Mouse (Mus musculus) CD8-positive naive resting alpha-beta T cell, adult 2 months (primary cell): ENCODE results near the gene Calr.
A peak's percentile ranks its signal among the peaks of the same experiment; 100 is the strongest.

Source experiments
- DNase-seq, 2 experiments: peaks; one replicate each; pipeline ENCODE4 v3.0.0; 2022; ENCODE audit warnings: low read depth in 2 of 2, low spot score in 2 of 2

Gene Calr

DNA sequence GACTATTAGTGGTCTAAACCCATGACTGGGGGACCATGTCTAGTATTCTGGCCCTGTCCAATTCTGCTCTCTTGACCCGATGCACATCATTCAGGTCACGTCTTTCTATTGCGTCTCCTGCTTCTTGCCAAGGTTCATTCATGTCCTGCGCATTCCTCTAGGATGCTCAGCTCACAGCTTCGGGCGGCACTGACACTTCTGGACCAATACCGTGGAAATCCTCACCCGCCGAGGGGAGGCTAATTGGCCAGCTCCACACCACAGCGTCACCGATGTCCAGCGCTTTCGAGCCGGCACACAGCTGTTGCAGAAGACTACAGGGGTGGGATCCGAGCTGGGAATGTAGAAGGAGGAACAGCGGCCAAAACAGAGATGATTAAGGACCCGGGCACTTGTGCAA lies 30.6 kb downstream of the Calr start:
- no peak for DNase-seq

DNA sequence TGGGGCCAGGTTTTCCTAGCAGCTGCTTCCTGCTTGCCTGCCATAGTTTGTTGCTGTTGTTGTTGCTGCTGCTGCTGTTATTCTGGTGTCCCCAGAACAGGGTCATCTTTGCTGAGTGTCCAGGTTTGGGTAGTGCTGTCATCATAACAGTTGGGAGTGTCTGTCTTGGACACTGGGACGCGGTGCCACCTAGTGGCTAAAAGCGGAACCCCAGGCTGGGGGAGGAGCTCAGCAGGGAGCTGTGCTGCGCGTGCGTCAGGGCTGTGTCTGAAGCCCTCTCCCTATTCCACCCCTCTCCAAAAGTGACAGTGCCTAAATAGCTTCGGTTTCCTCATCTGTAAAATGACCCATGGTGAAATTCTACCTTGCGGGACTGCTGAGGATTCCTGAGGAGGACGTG lies 31.2 kb downstream of the Calr start:
- peak; percentile 88 to 95 for DNase-seq

DNA sequence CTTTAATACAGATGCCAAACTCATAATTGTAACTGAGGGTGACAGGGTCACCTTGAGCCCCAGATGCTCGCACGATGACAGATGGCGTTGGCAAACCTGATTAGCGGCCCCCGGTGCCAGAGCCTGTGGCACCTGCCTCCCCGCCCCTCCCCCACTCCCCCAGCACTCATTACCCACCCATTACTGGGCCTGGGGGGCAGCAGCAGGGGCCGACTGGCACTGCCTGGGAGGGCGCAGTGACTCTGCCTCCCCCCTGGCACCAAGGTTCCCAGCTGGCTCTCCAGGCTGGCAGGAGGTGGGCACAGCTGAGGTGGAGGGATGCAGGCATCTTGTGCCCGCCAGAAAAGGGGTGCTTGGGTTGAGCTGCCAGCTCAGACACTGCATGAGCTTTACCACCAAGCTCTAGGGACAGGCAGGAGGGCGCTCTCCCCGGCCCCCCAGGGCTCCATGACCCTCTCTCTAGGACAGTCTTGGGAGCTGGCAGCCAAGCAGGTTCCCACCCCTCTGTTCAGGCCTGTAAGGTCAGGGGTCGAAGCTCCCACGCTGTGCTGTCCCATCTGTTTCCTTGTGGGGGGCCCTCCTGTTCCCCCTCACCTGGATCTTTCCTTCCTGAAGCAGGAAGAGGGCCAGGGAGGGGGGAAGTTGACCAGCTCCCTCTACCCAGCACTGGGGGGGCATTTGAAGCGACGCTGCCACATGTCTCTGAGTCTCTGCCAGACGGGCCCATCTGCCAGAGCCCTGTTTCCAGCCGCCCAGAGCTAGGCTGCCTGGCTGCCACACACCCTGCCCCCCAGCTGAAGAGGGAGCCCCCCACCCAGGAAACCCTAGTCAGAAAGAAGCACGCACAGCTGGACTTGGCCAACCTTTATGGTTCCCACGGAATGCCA lies 31.9 kb downstream of the Calr start:
- no peak for DNase-seq

DNA sequence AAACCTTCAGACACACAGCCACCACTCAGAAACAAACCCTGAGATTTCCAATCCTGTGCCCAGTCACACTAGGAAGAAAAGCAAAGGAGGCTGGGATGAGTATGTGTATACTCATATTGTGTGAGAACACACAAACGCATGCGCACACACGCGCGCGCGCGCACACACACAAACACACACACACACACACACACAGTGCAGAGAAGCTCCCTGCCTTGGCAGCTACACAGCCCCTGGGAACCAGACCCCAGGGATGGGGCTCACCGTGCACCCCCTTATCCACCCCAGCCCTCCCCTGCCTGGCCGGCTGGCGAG lies 32.5 kb downstream of the Calr start:
- DNase-seq, result no peak

DNA sequence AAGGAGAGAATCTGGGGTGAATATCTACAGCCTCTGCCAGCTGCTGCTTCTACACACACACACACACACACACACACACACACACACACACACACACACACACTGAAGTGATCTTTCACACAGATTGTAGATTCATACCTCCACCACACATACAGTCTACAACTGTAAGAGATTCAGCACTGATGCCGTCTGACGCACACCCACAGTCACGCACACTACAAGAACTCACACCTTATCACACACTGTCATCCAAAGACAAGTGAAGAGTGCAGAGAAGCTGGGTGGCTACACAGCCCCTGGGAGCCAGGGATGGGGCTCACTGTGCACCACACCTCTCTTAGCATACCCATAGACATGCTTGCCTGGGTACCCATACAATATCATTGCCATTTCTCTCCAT lies 32.9 kb downstream of the Calr start:
- DNase-seq, result no peak

DNA sequence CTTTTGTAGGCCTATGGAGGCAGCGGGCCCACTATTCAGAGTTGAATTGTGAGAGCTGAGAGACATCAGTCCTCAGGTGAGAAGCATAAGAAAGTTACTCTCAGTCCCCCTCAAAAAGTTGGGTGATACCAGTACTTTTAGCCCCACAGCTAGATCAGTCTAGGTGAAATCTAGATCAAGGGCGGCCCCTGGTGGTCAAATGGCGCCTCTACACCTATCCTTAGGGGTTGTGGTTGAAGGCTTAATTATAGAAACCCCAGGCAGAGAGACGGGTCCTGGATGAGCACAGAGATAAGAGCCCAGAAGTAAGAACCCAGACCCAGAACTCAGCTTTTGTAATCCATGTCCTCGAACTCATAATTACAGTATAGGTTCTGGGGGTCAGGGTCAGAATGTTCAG lies 33.7 kb downstream of the Calr start:
- peak; percentile 73 to 81 for DNase-seq

DNA sequence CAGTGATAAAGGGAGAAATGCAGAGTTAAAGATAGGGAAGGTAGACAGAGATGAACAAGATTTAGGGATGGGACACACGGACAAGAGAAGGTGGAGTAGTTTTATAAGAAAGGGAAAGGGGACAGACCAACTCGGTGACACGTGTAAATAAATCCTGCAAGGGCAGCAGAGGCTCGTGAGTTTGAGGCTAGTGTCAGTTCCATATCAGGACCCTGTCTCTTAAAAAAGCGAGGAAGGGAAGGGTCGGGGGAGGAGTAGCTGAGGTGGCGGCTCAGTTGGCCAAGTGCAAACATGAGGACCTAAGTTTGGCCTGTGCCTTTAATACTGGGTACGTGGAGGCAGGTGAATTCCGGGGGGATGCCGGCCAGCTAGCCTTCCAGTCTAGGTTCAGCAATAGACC lies 35.4 kb downstream of the Calr start:
- DNase-seq, result no peak

DNA sequence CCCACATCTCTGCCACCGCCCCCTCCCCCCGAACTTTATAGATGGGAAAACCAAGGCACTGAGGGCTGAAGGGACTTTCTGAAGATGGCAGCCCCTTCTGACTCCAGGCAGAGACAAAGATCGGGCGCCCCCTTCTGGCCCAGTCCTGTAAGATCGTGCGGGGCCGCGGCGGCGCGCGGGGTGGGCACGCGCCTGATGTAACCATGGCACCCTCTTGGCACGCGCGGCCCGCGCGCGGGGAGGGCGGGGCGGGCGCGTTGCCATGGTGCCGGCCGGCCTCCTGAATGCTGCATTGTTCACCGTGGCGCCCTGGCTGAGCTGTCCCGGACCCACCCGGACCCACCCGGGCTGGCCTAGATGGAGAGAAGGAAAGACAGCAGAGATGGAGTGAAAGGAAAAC lies 35.8 kb downstream of the Calr start:
- peak; percentile 77 to 85 for DNase-seq

DNA sequence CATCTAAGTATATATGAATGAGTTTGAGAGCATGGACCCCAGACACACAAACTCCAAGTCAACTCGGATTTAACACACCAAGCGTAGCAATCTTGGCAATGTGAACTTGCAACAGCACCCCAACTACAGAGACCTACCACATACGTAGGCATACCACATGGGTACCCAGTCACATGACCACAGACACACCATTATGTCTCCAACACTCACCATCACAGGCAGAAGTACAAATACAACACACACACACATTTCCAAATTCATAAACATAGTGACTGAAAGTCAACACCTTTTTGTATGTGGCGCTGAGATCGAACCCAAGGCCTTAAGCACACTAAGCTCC lies 36.8 kb downstream of the Calr start:
- no peak for DNase-seq

DNA sequence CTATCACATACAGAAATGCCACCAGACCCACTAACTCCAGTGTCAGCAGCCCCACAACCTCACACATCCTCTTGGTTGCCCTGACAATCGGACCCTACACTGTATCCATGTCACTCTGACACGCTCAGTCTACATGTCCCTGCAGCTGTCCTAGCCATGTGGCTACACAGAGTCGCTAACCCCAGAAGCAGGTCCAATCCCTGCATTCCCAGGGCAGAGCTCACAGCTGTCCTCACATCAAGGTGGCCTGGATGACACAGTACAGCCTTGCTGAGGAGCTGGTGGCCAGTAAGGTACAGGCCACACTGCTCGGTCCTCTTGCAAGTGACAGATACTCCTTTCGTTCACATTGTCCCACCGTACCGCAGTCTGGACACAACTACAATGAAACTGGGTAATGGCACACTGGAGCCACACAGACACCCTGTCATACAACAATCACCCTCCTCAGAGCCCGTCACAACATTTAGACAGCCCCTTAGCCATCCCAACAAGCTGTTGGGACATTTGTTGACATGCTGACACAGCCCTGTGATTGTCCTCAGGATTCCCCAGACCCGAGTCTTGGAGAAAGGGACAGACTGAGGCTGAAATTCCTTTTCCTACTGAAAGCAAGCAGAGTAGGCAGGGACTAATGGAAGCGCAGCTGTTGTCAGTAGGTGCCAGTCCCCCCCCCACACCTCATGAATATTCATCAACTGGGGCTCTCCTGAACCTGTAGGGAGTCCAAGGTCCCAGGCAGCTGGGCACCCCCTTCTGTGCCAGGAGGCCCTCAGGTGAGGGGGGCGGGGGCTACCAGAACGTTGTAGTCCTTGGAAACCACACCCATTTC lies 37.4 kb downstream of the Calr start:
- no peak for DNase-seq

DNA sequence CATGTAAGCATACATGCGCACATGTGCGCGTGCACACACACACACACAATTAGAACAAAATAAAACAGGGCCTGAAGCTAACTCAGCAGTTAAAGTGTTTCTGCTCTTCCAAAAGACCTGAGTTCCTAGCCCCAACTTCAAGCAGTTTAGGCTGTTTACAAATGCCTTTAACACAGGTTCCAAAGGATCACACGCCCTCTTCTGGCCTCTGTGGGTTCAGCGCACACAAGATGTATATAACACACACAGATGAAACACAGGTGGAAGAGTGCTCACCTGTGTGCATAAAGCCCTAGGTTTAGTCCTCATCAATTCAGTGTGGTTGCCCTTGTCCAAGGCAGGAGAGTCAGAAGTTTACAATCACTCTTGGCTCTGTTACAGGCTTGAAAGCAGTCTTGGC lies 40.7 kb downstream of the Calr start:
- no peak for DNase-seq

DNA sequence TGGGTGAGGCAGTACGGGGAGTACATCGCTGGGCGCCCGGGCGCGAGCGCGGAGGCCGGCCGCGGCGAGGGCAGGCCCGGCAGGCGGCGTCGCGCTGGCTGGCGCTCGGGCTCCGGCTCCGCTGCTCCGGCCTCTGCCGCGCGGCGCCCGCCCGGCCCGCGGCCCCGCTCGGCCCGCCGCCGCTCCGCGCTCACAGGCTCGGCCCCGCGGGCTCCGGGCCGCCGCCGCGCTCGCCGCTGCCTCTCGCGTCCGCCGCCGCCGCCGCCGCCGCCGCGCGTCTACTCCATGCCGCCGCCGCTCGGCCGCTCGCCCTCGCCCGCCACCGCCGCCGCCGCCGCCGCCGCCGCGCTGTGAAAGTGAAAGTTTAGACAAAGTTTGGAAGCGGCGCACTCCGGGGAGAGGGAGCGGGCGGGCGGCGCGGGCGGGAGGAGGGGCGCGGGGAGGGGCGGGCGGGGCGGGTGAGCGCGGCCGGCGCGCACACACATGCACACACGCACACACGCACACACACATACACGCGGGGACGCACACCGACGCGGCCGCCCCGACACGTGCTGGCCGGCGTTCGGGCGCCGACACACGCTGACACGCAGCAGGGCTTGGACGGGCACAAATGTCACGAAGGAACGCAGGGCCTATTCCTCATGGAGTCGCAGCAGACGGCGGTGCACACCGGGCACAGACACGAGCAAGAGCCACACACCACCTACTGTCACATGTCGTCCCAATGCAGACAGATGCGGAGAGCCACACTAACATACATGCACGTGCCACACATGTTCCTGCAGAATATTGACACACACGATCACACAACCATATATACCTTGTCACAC lies 46.5 kb downstream of the Calr start, which contains the start of gene Nfix:
Nfix (minus strand) TSS at position 346 of the 833 bp plus-strand sequence.
- peak in 1 of 2 experiments; percentile 21 for DNase-seq

DNA sequence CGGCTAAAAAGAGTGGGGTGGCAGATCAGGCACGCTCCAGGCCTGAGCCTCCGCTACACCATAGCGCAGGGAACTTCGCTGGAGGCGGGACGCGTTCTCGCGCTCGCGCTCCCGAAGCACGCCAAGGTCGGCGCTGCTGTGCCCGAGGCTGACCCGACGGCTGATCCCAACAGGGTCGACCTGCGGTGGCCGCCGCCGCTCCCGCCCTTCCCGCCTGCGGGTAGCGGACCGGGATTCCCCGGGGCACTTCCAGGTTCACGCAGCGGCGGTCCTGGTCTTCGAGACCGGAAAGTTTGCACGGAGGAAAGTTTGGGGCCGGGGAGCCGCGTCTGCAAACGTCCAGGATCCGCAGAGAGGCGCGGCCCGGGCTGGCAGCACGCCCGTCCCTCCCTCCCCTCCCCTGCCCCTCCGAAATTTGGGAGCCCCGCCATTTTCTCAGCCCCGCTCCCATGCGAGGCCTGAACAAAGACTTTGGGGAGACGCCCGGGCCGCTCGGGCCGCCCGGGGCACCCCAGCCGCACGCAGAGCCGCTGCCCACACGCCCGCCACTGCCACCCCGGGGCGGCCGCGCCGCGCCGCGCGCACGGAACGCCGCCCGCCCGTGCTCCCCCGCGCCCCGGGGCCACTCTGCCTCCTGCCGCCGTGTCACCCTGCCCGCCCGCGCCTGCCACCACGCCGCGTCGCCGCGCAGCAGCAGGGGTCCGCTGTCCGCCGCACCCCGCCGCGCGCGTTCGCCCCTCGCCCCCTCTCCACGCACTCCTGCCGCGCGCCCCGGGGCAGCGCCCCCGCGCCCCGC lies 47.4 kb downstream of the Calr start:
- DNase-seq, result no peak

DNA sequence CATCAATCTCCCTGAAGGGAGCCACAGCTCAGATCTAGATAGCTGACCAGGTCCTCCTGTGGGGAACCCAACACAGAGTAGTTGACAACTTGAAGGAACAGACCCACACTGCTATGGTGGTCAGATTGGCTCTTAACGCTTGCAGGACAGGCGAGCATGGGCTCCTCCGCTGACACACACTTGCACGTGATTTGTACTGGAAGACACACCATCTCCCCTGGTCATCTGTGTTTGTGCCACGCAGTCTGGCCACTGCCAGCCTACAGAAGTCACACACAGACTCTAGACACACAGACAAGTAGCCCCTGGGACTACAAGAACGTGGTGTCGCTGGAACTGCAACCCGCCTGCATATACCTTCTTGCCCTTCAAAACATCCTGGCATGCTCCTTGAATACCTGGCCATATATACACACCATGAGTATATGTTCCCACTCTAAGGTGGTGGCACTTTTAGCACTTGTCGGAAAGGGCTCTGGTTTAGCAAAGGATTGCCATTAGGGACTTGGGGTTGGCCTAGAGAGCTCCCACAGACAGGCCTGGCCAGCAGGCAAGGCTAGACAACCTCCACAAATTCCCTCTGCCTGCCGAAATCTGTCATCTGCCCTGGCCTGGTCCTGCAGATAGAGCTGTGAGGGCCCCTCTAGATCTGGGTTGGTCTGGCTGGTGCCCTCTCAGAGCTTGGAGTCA lies 48.1 kb downstream of the Calr start:
- no peak for DNase-seq

DNA sequence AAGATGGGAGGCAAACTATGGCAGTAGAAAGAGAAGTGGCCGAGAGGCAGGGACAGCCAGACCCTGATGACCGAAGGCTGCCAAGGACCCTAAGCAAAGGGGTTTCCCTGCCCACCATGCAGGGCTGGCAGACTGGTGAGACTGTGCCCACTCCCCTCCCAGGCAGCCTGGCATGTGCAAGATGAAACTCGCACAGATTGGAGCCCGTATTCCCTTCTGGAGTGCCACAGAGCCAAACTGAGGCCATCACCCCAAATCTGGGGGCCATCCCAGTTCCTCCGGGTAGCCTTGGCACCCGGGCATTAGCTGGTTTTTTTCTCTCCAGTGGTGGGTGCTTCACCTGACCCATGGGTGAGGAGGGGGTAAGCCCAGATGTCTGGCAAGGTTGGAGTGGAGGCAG lies 48.8 kb downstream of the Calr start:
- DNase-seq, result no peak

DNA sequence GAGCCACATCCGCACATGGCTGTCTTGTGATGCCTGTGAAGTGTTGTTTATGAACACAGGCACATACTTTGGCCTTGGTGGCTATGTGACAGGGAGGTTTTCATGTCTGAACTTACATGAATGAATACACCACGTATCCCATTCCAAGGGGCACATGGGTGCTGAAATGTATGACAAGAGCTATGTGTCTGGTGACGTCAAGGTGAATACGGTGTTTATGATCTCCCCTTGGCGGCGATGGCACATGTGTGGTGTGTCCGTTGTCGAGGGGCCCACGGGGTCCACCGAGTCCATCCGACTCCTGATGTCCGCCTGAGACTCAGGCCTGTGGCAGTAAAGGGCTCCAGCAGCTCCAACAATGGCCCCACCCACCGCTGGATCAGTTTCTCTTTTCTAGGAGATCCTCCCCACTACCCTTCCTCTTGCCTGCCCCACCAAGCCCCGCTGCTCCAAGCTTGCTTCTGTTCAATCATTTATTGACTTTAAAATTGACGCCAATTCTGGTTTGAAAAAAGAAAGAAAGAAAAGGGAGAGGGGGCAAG lies 49.4 kb downstream of the Calr start:
- DNase-seq, result no peak

DNA sequence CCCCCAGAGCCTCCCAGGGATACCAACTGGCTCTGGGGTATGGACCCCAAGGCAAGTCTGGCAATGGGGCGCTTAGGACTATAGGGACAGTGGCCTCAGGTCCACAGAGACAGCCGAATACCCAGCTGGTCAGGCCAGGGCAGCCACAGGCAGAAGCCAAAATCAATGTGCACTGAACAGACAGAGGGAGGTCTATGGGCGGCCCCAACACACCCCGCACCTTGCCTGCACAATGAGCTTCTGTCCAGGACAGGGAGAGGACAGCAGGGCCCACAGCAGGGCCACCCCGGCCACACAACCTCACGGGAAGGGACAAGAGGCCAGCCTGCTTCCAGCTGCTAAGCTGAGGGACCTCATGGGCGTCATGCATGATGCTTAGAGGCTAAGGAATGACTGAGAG lies 52.2 kb downstream of the Calr start:
- DNase-seq, result no peak

DNA sequence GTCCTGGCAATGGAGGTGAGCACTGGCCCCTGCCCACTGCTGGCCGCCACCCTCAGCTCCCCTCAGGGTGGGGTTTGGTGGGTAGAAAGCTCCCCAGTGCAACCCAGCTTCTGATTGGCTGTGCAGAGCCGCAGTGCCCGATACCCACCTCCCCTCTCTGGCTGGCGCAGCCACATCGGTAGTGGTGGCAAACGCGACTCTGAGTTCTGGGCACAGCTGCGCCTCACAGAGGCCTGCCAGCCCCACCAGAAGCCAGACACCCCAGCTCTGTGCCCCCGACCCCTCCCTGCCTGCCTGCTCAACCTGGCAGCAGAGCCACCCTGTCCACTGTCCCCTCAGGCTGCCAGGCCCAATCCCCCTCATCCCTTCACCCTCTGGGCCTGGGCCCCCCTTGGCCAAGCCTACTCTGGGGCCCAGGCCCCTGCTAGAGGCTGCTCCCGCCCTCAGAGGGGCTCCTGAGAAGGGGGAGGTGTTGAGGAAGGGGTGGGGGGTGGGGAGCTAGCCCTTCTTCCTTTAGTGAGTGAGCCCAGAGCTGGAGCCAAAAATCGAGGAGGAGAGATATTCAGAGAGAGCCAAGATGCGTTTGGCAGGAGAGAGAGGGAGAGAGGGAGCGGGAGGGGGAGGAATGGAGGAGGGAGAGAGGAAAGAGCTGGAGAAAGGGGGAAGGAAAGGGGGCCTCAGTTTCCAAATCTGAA lies 52.8 kb downstream of the Calr start:
- no peak for DNase-seq

DNA sequence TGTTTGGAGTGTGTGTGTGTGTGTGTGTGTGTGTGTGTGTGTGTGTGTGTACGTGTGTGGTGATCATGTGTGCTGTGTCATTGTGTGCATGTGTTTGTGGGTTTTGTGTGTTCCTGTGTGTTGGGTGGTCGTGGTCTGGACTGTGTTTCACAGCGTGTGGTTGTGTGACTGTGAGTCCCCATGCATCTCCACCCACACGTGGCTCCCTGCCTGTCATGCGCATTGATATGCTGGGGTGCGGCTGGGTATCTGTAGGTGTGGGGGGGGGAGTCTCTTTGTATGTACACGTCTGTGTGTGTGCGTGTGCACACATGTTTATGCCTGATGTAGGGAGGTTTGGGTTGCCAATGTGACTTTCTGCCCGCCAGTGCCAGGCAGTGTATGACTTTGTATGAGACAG lies 53.6 kb downstream of the Calr start:
- no peak for DNase-seq
